Mouse (Mus musculus) thymus, postnatal 0 days (tissue): Measurements from ENCODE around the gene Tacr1. TPM values are rescaled to one million over a fixed set of nuclear protein-coding genes. Genes with fewer than 3 reads are reported as not detected.
A peak's percentile ranks its signal among the peaks of the same experiment; 100 is the strongest.

ENCODE experiments used
- DNase-seq: peaks from one replicate; pipeline ENCODE4 v3.0.0-alpha.2; 2015; ENCODE audit warnings: low spot score
- polyA plus RNA-seq: library from polyadenylated mRNA; unstranded; fragments of >200 nt; fragmentation: Nextera tagmentation; extraction: Ambion mirVana; gene quantifications from 2 replicates; pipeline ENCODE4 v1.2.1, GENCODE M21; 2015

The Tacr1 gene
- polyA plus RNA-seq, 1 experiment from 2014 or later, result 0.34 TPM

DNA sequence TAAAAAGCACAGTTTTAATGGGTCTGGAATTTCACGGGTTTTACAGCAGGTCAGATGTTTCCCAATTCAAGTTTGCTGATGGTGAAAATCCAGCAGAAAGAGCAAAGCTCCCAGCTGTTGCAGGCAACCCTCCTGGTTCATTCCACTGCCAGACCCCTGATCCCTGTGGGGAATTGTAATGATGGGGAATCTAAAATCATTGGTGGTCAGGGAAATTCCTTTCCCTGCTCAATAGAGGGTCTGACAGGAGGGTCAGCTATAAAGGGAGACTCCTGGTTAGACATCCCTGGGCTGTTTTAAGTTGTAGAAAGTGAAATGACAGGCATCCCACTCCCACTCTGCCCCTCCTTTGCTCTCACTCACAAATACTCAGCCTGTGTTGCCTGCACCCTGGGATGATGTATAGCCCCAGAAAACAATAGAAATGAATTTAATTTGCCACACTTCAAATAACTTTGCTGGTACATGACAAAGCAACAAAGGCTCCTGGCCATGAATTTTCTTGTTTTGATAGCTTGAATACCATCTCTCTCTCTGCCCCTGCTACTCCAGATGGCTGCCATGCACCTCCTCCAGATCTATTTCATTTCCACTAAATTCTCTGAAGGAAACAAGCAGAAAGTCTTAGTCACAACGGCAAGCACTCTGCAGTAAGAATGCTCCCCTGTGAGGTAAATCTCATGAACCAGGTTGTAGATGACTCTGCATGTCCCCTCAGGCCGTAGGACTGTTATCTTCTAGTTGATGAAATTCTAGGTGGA is 123.2 kb downstream of the Tacr1 start:
- DNase-seq, result no peak

DNA sequence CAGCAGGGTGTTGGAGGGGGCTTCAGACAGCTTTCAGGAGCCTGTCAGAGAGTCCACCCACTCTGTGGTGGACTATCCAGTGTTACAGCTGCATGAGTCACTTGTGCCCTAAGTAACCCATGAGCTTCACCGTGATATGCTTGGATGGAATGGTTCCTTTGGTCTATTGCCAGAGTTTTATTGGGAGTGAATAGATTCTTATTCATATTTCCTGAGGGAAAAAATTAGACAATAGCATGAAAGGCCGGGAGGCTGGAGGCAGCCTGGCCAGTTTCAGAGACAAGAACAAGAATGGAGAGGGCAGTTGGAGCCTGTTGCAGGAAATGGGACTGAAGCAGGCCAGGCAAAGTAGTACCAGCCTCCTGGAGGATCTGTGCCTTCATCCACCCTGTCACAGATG is 126.5 kb downstream of the Tacr1 start:
- DNase-seq, result no peak

DNA sequence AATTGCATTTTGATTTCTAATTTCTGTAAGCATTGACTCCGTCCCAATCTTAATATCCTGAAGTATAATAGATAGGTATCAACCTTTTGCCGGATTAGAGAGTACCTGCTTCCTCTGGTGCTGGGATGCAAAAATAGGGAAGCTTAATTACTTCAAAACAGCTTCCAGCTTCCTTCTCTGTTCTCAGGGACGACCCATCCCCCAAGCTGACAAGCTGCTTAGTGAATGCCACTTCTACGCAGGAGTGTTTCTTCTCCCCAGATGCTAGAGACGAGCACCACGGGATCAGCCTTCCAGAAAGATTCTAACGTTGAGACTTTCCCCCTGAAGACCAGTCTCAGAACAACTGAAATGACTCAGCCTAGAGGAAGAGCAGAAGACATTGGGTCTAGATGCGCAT is 134.5 kb downstream of the Tacr1 start:
- DNase-seq, result no peak

DNA sequence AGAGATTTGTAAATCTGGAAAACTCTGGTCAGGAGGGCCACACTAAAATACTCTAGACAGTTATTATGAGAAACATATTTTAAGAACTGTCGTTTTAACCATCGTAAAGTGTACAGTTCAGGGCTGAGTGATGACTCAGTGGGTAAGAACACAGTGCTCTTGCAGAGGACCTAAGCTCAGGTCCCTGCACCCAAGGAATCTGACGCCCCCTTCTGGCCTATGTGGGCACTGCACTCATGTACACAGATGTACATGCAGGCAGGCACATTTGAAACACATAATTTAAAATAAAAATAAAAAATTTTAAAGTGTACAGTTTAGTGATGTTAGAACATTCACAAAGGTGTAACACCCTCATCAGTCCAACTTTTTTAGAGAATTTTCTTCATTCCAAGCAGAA is 147.1 kb downstream of the Tacr1 start:
- no peak for DNase-seq

DNA sequence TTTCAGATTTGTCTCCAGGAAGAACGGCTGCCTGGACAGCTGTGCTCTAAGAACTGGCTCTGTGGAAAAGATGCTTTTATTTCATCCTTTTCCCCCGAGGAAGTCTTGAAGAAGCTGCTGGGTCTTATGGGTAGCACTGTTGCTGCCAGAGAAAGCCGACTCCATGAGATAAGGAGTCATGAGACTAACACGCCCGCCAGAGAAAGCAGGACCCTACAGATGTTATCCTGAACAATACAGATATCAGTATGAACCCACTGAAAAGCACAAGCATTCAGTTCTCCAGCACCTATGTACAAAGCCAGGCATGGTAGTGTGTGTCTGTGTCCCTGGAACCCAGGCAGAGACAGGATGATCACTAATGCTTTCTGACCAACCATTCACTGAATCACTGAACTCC is 173.3 kb downstream of the Tacr1 start:
- DNase-seq, result no peak

DNA sequence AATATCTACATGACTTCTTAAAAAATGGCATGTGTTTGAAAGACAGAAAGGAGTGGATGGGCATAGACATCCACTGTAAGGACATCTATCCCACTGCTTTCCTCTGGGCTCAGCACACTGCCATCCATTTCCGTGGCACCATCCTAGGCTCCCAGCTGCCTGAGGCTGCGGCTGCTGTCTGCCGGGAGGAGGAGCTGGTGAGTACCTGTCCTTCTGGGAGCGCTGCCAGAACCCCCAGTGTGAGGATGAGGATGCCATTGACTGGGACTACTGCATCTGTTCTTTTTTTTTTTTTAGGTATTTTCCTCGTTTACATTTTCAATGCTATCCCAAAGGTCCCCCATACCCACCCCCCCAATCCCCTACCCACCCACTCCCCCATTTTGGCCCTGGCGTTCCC is 183.3 kb downstream of the Tacr1 start:
- DNase-seq, result no peak

DNA sequence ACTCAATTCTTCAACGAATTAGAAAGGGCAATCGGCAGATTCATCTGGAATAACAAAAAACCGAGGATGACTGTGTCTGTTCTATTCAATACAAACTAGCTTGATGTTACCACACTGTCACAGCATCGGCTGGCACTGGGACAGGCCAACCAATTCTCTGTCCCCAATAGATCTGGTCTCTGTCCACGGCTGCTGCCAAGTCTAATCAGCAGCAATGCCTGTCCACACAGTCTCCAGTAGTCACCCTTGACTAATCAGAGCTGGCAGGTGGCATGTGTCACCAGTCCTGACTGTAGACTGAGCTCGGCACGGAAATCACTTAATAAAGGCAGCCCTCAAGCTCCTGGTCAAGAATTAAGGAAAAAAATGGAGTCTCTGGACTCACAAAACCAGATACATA is 187.3 kb downstream of the Tacr1 start:
- no peak for DNase-seq

DNA sequence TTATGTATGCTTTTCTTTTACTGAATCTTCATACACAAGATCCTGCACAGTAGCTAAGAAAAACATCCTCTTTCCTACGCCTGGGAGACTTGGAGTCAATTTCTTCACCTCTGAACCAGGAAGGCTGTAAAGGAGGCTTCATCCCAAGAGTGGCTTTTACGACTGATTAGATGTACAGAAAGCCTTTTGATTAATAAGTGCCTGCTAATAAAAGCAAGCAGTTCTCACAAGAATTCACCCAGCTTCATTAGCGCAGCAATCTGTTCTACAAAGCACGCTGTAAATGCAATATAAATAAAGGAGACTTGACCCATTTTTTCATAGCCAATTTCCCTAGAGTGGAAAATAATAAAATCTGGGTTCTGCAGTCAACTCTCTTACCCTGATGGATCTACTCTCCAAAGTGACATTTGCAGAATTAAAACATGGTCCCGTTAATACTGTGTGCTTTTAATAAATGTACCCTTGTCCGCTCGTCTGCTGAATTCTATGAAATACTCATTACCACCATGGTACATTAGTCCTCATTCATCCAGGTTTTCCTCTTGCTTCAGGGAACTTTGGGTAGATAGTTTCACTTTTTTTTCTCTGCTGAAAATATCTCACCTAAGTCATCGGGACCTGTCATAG is 193.4 kb downstream of the Tacr1 start:
- DNase-seq, result no peak

DNA sequence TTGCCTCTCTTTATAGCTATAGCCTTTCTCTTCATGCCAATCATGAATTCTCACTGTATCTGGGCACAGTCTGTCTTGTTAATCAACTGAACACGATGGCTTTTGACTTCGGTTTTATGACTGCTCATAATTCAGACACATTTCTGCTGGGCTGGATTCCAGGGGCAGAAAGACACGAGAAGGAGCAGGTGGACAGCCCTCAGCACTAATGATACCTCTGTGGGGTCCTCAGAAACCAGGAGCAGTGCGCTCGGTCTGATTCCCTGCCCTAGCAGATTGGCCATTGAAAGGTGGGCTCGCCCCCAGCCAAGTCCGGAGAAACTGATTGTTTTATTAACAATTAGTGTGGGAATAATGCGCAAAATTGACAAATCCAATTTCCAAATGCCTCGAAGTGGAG is 201.1 kb downstream of the Tacr1 start:
- DNase-seq, result no peak

DNA sequence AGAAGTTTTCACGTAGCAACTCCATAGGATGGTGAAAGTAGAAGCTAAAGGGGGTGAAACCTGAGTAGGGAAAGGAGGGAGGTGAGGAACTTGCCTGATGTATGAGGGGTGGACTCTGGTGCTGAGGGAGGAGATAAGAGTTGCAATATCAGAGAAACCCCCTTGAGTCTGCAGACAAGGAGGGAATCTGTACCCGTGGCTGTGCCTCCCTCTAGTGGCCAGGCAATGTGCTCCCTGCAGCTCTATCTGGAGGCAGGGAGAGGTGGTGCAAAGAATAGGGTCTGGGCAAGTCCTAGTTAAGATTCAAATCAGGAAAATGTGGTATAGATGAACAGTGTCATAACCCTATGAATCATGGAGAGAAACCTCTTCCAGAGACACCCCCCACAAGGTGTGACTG is 201.5 kb downstream of the Tacr1 start:
- DNase-seq, result peak; percentile 5

DNA sequence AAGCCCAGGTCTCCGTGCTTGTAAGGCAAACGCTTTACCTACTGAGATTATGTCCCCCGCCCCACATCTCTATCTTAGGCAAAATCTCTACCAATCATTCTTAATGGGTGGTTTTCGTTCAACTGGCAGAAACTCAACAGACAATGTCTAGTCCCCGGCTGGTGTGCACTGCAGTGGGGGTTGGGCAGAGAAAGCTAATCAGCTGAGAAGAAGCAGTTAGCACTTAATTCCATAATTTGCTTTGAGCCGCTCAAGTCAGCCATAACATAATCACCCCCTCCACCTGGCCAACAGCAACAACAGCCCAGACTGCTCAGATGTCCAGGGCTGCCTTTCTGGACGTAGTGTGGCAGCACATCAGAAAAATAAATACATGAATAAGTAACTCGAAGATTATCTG is 202.7 kb downstream of the Tacr1 start:
- DNase-seq, result no peak

DNA sequence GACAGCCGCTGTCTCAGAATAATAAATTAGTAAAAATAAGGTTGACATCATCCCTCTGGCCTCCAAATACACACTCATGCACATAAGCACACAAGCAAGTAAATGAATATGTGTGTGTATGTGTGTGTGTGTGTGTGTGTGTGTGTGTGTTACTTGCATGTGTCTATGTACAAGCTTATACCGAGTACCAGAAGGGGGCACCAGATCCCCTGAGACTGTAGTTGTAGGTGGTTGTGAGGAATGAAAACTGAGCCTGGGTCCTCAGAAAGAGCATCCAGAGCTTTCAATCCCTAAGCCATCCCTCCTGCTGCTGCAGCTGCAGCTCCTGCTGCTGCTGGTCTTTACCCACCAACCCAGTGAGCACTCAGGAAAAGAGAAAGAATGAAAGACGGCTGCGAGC is 206.6 kb downstream of the Tacr1 start:
- DNase-seq, result no peak

DNA sequence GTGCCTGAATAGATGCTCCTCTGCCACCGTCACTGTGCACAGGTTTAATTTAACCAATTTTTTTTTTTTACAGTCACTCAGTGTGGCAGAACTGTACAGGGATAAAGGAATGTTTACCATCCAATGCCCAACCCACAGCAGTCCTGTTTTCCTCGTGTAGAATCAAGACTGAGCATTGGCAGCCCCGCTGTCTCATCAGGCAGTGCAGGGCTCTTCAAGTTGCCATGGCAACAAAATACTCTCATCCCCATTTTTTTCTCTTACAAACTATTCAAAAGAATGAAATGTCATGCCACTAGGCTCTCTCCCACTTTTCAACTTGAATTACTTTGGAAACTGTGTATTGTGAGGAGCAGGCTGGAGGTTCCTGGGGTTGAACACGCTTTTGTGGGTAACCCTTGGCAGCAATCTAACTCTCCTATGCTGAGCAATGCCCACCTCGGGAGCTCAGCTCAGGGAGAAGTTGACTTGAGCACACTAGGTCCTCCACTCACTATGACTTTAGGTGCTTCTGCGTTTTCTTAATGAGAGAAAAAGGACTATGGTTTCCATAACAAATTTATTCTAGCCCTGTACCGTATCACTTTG is 207.3 kb downstream of the Tacr1 start:
- DNase-seq, result no peak
